Mouse (Mus musculus): Measurements from ENCODE around the gene Slc4a10. TPM values are rescaled to one million over a fixed set of nuclear protein-coding genes. Genes with fewer than 3 reads are reported as not detected.

Gene Slc4a10
- total RNA-seq, 2 experiments from 2014 or later = 209 to 223 TPM

- DNase-seq (ENCODE audit: low spot score in 2 of 2) = no peak
Observed at GRCm38 (mm10) chr2:62271840-62272239, 225.6 kb downstream of the Slc4a10 start.

- no peak for DNase-seq (ENCODE audit: low spot score in 2 of 2)
Observed at GRCm38 (mm10) chr2:62278779-62279178, 232.5 kb downstream of the Slc4a10 start.

GRCm38 (mm10) chr2:62279777-62280176, 233.5 kb downstream of the Slc4a10 start:
- DNase-seq (ENCODE audit: low spot score in 2 of 2) = no peak

- DNase-seq (ENCODE audit: low spot score in 2 of 2) = no peak
Observed at GRCm38 (mm10) chr2:62285026-62285425, 238.8 kb downstream of the Slc4a10 start.

GRCm38 (mm10) chr2:62285847-62286246, 239.6 kb downstream of the Slc4a10 start:
- no peak for DNase-seq (ENCODE audit: low spot score in 2 of 2)

GRCm38 (mm10) chr2:62287532-62287931, 241.3 kb downstream of the Slc4a10 start:
- DNase-seq (ENCODE audit: low spot score in 2 of 2) = no peak

GRCm38 (mm10) chr2:62293846-62294245, 247.6 kb downstream of the Slc4a10 start:
- DNase-seq (ENCODE audit: low spot score in 2 of 2) = peak in 1 of 2 experiments; percentile 43

- peak in 1 of 2 experiments; percentile 18 for DNase-seq (ENCODE audit: low spot score in 2 of 2)
Observed at GRCm38 (mm10) chr2:62301716-62302115, 255.5 kb downstream of the Slc4a10 start.

- peak in 1 of 2 experiments; percentile 23 for DNase-seq (ENCODE audit: low spot score in 2 of 2)
Observed at GRCm38 (mm10) chr2:62306978-62307377, 260.7 kb downstream of the Slc4a10 start.

- no peak for DNase-seq (ENCODE audit: low spot score in 2 of 2)
Observed at GRCm38 (mm10) chr2:62307477-62307876, 261.2 kb downstream of the Slc4a10 start.

- DNase-seq (ENCODE audit: low spot score in 2 of 2) = no peak
Observed at GRCm38 (mm10) chr2:62316930-62317329, 270.7 kb downstream of the Slc4a10 start.

GRCm38 (mm10) chr2:62319489-62319888, 273.2 kb downstream of the Slc4a10 start:
- DNase-seq (ENCODE audit: low spot score in 2 of 2) = no peak

- peak in 1 of 2 experiments; percentile 58 for DNase-seq (ENCODE audit: low spot score in 2 of 2)
Observed at GRCm38 (mm10) chr2:62323078-62323637, 276.9 kb downstream of the Slc4a10 start.

- DNase-seq (ENCODE audit: low spot score in 2 of 2) = no peak
Observed at GRCm38 (mm10) chr2:62325388-62325787, 279.1 kb downstream of the Slc4a10 start.

GRCm38 (mm10) chr2:62331913-62332312, 285.7 kb downstream of the Slc4a10 start:
- DNase-seq (ENCODE audit: low spot score in 2 of 2) = no peak

- DNase-seq (ENCODE audit: low spot score in 2 of 2) = no peak
Observed at GRCm38 (mm10) chr2:62332465-62332864, 286.2 kb downstream of the Slc4a10 start.

- peak in 1 of 2 experiments; percentile 62 for DNase-seq (ENCODE audit: low spot score in 2 of 2)
Observed at GRCm38 (mm10) chr2:62334397-62335243, 288.4 kb downstream of the Slc4a10 start.

GRCm38 (mm10) chr2:62337086-62337485, 290.8 kb downstream of the Slc4a10 start:
- DNase-seq (ENCODE audit: low spot score in 2 of 2) = no peak

GRCm38 (mm10) chr2:62339222-62339944, 293.1 kb downstream of the Slc4a10 start:
- DNase-seq (ENCODE audit: low spot score in 2 of 2) = peak in 1 of 2 experiments; percentile 68

- no peak for DNase-seq (ENCODE audit: low spot score in 2 of 2)
Observed at GRCm38 (mm10) chr2:62341061-62341733, 294.9 kb downstream of the Slc4a10 start.

- peak in 1 of 2 experiments; percentile 71 for DNase-seq (ENCODE audit: low spot score in 2 of 2)
Observed at GRCm38 (mm10) chr2:62341734-62342128, 295.5 kb downstream of the Slc4a10 start.
